Mouse (Mus musculus): ENCODE results near the gene Ino80e. TPM values are rescaled to one million over a fixed set of nuclear protein-coding genes. Genes with fewer than 3 reads are reported as not detected.

Ino80e gene
- total RNA-seq, 2 experiments from 2014 or later, result 49.2 to 49.4 TPM

GRCm38 (mm10) chr7:126848794-126849193 lies 13.4 kb downstream of the Ino80e start:
- peak overlapping the region; percentile 63 for H3K4me3 ChIP-seq
- no peak for DNase-seq (ENCODE audit: low spot score in 2 of 2)
- H3K27ac ChIP-seq, result peak overlapping the region; percentile 36; the same call in 1 of the 2 replicates
- TF ChIP-seq CTCF (conservative IDR thresholded peaks at IDR 0.05), result no peak

- Histone ChIP-seq H3K27ac (peak overlapping the region; percentile 36; the same call in 1 of the 2 replicates), H3K4me3 (peak overlapping the region; percentile 63)
- no peak for DNase-seq (ENCODE audit: low spot score in 2 of 2)
- TF ChIP-seq CTCF (conservative IDR thresholded peaks at IDR 0.05), result no peak
These were observed 14.5 kb downstream of the Ino80e start for GRCm38 (mm10) chr7:126847421-126848398.

GRCm38 (mm10) chr7:126847116-126847420 lies 15.1 kb downstream of the Ino80e start, which contains the start of gene Doc2a:
Doc2a (plus strand) TSS chr7:126847416.
- no peak for TF ChIP-seq CTCF (conservative IDR thresholded peaks at IDR 0.05)
- Histone ChIP-seq H3K27ac (peak within 1 kb of the TSS; percentile 36; the same call in 1 of the 2 replicates), H3K4me3 (peak within 1 kb of the TSS; percentile 63)
- DNase-seq (ENCODE audit: low spot score in 2 of 2), result no peak

- H3K27ac ChIP-seq, result no peak overlapping the region
- DNase-seq (ENCODE audit: low spot score in 2 of 2), result no peak
- H3K4me3 ChIP-seq, result no peak overlapping the region
- TF ChIP-seq CTCF (conservative IDR thresholded peaks at IDR 0.05), result no peak
These were observed 16.7 kb downstream of the Ino80e start for GRCm38 (mm10) chr7:126845516-126845915.

GRCm38 (mm10) chr7:126843276-126843675 lies 18.9 kb downstream of the Ino80e start:
- no peak for TF ChIP-seq CTCF (conservative IDR thresholded peaks at IDR 0.05)
- Histone ChIP-seq H3K27ac (no peak overlapping the region), H3K4me3 (no peak overlapping the region)
- DNase-seq (ENCODE audit: low spot score in 2 of 2), result no peak

GRCm38 (mm10) chr7:126833294-126833693 lies 28.9 kb downstream of the Ino80e start:
- no peak for DNase-seq (ENCODE audit: low spot score in 2 of 2)
- TF ChIP-seq CTCF (conservative IDR thresholded peaks at IDR 0.05), result no peak
- no peak overlapping the region for H3K27ac ChIP-seq
- no peak overlapping the region for H3K4me3 ChIP-seq

GRCm38 (mm10) chr7:126832036-126832598 lies 30.1 kb downstream of the Ino80e start:
- Histone ChIP-seq H3K4me3 (peak overlapping the region; percentile 28), H3K27ac (no peak overlapping the region)
- DNase-seq (ENCODE audit: low spot score in 2 of 2), result peak; percentile 74 to 85
- TF ChIP-seq CTCF (conservative IDR thresholded peaks at IDR 0.05), result peak; percentile 92

GRCm38 (mm10) chr7:126831539-126831938 lies 30.6 kb downstream of the Ino80e start, which contains the start of gene 4930451I11Rik:
4930451I11Rik (minus strand) TSS chr7:126831639.
- Histone ChIP-seq H3K4me3 (peak within 1 kb of the TSS; percentile 28), H3K27ac (no peak within 1 kb of the TSS)
- no peak for DNase-seq (ENCODE audit: low spot score in 2 of 2)
- no peak for TF ChIP-seq CTCF (conservative IDR thresholded peaks at IDR 0.05)

GRCm38 (mm10) chr7:126825952-126826351 lies 36.2 kb downstream of the Ino80e start:
- H3K27ac ChIP-seq, result no peak overlapping the region
- no peak for TF ChIP-seq CTCF (conservative IDR thresholded peaks at IDR 0.05)
- no peak for DNase-seq (ENCODE audit: low spot score in 2 of 2)
- H3K4me3 ChIP-seq, result no peak overlapping the region

- Histone ChIP-seq H3K4me3 (no peak overlapping the region), H3K27ac (no peak overlapping the region)
- no peak for DNase-seq (ENCODE audit: low spot score in 2 of 2)
- TF ChIP-seq CTCF (conservative IDR thresholded peaks at IDR 0.05), result no peak
These were observed 36.8 kb downstream of the Ino80e start for GRCm38 (mm10) chr7:126825403-126825802.

GRCm38 (mm10) chr7:126823940-126824339 lies 38.2 kb downstream of the Ino80e start:
- H3K27ac ChIP-seq, result peak overlapping the region; percentile 96; the same call in 1 of the 2 replicates
- peak overlapping the region; percentile 77 for H3K4me3 ChIP-seq
- TF ChIP-seq CTCF (conservative IDR thresholded peaks at IDR 0.05), result no peak
- DNase-seq (ENCODE audit: low spot score in 2 of 2), result no peak

GRCm38 (mm10) chr7:126823202-126823711 lies 38.9 kb downstream of the Ino80e start:
- H3K27ac ChIP-seq, result peak overlapping the region; percentile 96

GRCm38 (mm10) chr7:126822741-126823140 lies 39.4 kb downstream of the Ino80e start:
- Histone ChIP-seq H3K27ac (peak overlapping the region; percentile 96), H3K4me3 (peak overlapping the region; percentile 77)
- TF ChIP-seq CTCF (conservative IDR thresholded peaks at IDR 0.05), result no peak
- DNase-seq (ENCODE audit: low spot score in 2 of 2), result no peak

More at GRCm38 (mm10) chr7:126823202-126823711, 38.9 kb downstream of the Ino80e start:
- H3K4me3 ChIP-seq, result peak overlapping the region; percentile 77
- DNase-seq (ENCODE audit: low spot score in 2 of 2), result no peak
- TF ChIP-seq CTCF (conservative IDR thresholded peaks at IDR 0.05), result no peak
